Mouse (Mus musculus) spleen, adult 2 months (tissue): ENCODE measurements around the gene Iqcf6. TPM values are rescaled to one million over a fixed set of nuclear protein-coding genes. Genes with fewer than 3 reads are reported as not detected.

Experiments
- DNase-seq, 2 experiments: peaks; one replicate each; pipeline versions ENCODE4 v3.0.0 to v3.0.0-alpha.2; 2012 to 2021; ENCODE audit warnings: low spot score in 2 of 2, low read depth in 1 of 2
- H3K27ac ChIP-seq: fragments of 200-500 bp; 2 replicates; pipeline ENCODE4 v1.5.1; 2012; ENCODE audit warnings: low read length, inconsistent platforms; ENCODE audit not compliant: insufficient read depth
- H3K27me3 ChIP-seq: fragments of 200-500 bp; 2 replicates; pipeline ENCODE4 v1.6.1; 2012; ENCODE audit warnings: mild to moderate bottlenecking, moderate library complexity, low read length, inconsistent platforms; ENCODE audit not compliant: control insufficient read depth, insufficient read depth
- H3K36me3 ChIP-seq: fragments of 200-500 bp; 2 replicates; pipeline ENCODE4 v1.6.1; 2012; ENCODE audit warnings: mild to moderate bottlenecking, low read length, inconsistent platforms; ENCODE audit not compliant: control insufficient read depth, insufficient read depth
- H3K4me1 ChIP-seq: fragments of 200-500 bp; 2 replicates; pipeline ENCODE4 v1.6.1; 2011; ENCODE audit warnings: inconsistent platforms; ENCODE audit not compliant: control insufficient read depth, insufficient read depth, insufficient read length
- H3K4me3 ChIP-seq: fragments of 200-500 bp; 2 replicates; pipeline ENCODE4 v1.5.1; 2011; ENCODE audit warnings: mild to moderate bottlenecking, inconsistent platforms; ENCODE audit not compliant: insufficient read depth, insufficient read length; ENCODE audit errors: extremely low read depth
- CTCF ChIP-seq: fragments of 200-500 bp; IDR thresholded peaks from 2 replicates; pipeline ENCODE4 v1.5.1; 2011; ENCODE audit warnings: mild to moderate bottlenecking, inconsistent platforms; ENCODE audit not compliant: insufficient read depth, insufficient read length, insufficient replicate concordance; ENCODE audit errors: extremely low read depth
- POLR2A ChIP-seq: fragments of 200-500 bp; IDR thresholded peaks from 2 replicates; pipeline ENCODE4 v1.6.1; 2011; ENCODE audit warnings: low read depth, low read length, inconsistent platforms
- WGBS: fragments of 180-500 bp; shearing (Covaris S2); methylation state at CpG from one replicate; pipeline ENCODE4 v1.1.7; 2018; 5-methylcytosine and 5-hydroxymethylcytosine counted together
- polyA plus RNA-seq: library from polyadenylated mRNA; depleted of rRNA; stranded (reverse); fragments of >200 nt; gene quantifications from 2 replicates; pipeline ENCODE4 v1.2.3, GENCODE M21; 2012

Gene Iqcf6
- polyA plus RNA-seq, 1 experiment = not detected

DNA sequence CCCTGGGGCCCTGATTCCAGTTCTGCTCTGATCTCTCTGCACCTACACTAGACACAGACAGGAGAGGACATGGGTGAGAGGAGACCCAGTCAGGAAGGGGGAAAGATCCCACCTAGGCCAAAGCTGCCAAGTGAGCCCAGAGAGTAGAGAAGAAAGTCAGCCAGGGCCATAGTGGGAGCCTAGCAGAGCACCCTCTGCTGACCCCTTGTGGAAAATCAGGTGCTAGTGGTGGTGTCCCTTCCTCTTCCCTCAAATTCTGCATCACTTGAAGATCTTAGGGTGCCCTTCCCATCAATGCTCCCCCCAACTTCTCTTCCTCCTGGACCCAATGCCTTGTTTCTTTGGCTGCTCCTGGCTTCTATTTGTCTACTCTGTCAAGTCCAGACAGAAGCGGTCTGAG lies 26.3 kb downstream of the Iqcf6 start:
- Histone ChIP-seq H3K4me3 (no peak overlapping the region), H3K27me3 (peaks cover 3% of the 10 kb centered on the region), H3K27ac (no peak overlapping the region), H3K4me1 (no peaks in the 10 kb centered on the region), H3K36me3 (no peaks in the 10 kb centered on the region)
- TF ChIP-seq CTCF (no peak), POLR2A (no peak)
- no peak for DNase-seq
- WGBS = 54% methylated on average over 1 of the region's 1 CpGs

DNA sequence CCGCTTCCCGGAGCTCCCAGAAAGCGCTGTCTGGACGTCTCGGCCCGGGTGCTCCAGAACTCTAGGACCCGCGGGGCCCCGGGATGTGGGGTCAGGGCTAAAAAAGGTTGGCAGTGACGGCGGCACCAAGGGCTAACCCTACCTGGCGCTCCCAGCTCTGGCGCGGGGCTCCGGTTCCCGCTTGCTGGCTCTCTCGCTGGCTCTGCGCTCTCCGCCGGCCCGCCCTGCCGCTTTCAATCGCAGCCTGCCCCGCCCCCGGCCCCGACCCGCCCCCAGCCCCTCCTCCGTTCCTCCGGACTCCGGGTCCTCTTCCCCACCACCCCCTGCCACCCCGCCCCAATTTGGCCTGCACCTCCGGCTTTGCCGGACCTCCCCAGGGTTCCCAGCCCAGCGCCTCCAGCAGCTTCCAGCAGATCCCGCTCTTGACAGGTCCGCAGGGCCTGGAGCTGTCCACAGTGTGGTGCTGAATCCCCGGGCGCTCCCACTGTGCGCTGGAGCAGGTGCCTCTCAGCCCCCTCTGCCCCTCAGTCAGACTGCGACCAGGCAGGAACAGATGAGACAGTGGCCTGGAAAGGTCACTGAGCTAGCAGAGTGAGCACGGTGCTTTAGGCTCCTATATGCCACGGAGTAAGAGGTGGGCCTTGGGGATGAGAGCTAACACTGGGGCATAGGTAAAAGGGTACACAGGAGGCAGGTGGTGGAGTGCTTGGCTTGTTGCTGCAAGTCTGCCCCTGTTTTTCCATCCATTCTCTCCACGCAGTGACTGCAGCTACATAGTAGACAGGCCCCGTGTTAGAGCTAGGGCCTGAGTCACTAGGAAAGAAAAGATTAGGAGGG lies 29.7 kb downstream of the Iqcf6 start, which contains the start of gene Grm2:
Gene Grm2, minus strand, starts transcription at position 199 of the 837 bp plus-strand sequence.
- TF ChIP-seq POLR2A (no peak), CTCF (no peak)
- no peak within 1 kb of the TSS for H3K4me3 ChIP-seq
- H3K4me1 ChIP-seq = no peaks in the 10 kb centered on the region
- H3K36me3 ChIP-seq = peaks cover 8% of the 10 kb centered on the region
- WGBS = 5% methylated on average over 43 of the region's 44 CpGs
- DNase-seq = no peak
- no peak within 1 kb of the TSS for H3K27ac ChIP-seq
- peaks cover 3% of the 10 kb centered on the region for H3K27me3 ChIP-seq

DNA sequence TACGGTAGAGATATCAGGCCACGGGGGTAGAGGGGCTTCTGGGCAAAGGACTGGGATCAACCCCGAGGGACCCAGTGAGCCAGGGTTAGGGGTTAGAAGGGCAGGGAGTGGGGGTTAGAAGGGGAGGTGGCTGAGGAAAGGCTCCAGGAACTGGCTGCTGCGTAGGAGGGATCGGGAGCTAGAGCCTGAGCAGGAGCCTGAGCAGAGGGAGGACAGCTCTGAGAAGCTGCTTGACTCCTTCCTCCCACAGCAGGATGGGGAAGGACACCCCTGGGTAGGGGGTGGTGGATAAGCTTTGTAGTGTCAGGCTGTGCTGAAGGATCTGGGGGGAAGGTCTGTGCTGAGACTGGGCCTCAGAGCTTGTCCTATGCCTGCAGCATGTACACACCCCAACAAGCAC lies 30.4 kb downstream of the Iqcf6 start:
- no peaks in the 10 kb centered on the region for H3K4me1 ChIP-seq
- WGBS = 70% methylated on average over 5 of the region's 5 CpGs
- TF ChIP-seq POLR2A = no peak
- H3K36me3 ChIP-seq = peaks cover 12% of the 10 kb centered on the region
- no peak for DNase-seq
- H3K27ac ChIP-seq = no peak overlapping the region
- no peak overlapping the region for H3K4me3 ChIP-seq
- peaks cover 3% of the 10 kb centered on the region for H3K27me3 ChIP-seq

DNA sequence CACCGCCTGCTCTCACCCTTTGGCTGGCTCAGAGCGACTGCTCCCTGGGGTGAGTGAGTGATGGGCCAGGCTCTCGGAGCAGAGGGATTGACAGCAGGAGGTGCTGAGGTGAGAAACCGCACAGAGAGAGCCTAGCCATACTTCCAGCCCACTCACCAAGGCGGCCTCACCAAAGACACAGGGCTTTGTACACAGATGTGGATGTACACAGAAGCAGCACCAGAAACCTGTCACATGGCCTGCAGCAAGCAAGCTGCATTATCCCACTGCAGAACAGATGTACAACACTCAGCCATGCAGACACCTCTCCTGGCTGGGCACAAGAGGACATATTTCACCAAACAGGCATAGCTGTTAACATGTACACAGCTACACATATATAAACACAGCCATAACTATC lies 31.2 kb downstream of the Iqcf6 start:
- Histone ChIP-seq H3K27me3 (peaks cover 3% of the 10 kb centered on the region), H3K27ac (no peak overlapping the region), H3K4me1 (no peaks in the 10 kb centered on the region), H3K36me3 (peaks cover 17% of the 10 kb centered on the region), H3K4me3 (no peak overlapping the region)
- DNase-seq = no peak
- TF ChIP-seq POLR2A = no peak
- TF ChIP-seq CTCF = no peak
- WGBS = 83% methylated on average over 5 of the region's 5 CpGs

DNA sequence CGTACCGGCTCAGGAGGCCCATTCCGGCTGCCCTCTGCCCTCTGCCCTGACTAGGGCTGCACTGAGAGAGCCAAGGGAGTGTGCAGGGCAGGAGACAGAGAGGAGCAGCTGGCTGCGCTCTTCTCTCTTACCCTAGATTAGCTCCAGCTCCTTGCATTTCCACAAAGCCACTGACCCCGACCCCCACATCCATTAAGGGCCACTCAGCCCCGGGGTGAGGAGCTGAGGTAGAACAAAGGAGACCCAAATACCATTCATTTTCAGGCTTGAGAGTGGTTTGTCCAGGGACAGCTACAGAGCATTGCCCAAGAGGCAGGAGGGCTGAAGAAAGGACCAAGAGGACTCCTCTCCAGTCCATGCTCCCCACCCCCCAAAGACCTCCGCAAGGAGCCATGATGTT lies 33.1 kb downstream of the Iqcf6 start:
- Histone ChIP-seq H3K4me1 (no peaks in the 10 kb centered on the region), H3K36me3 (peaks cover 19% of the 10 kb centered on the region), H3K27ac (no peak overlapping the region), H3K4me3 (no peak overlapping the region), H3K27me3 (peaks cover 3% of the 10 kb centered on the region)
- WGBS = 90% methylated on average over 7 of the region's 7 CpGs
- no peak for DNase-seq
- TF ChIP-seq CTCF = no peak
- TF ChIP-seq POLR2A = no peak

DNA sequence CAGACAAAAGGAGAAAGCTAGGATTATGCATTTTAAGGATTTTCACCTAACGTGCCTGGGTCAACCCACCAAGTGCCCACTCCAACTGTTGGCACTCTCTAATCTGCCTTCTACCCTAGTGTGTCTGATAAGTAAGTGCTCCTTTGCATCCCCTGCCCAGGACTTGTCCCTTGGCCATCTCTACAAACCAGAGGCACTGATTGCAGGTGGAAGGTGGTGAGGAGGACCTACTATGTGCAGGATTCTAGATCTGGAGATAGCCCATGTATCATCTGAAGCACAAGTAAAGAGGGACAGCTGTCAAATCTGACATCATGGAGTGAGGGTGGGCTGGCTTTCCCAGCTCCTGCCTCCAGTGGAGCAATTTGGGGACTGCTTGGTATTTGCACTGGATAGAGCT lies 33.6 kb downstream of the Iqcf6 start:
- H3K4me3 ChIP-seq = no peak overlapping the region
- peaks cover 2% of the 10 kb centered on the region; the same call in 1 of the 2 replicates for H3K27me3 ChIP-seq
- H3K36me3 ChIP-seq = peaks cover 19% of the 10 kb centered on the region
- no peaks in the 10 kb centered on the region for H3K4me1 ChIP-seq
- no peak for DNase-seq
- TF ChIP-seq POLR2A (no peak), CTCF (no peak)
- no peak overlapping the region for H3K27ac ChIP-seq
- 95% methylated on average over 1 of the region's 1 CpGs for WGBS

DNA sequence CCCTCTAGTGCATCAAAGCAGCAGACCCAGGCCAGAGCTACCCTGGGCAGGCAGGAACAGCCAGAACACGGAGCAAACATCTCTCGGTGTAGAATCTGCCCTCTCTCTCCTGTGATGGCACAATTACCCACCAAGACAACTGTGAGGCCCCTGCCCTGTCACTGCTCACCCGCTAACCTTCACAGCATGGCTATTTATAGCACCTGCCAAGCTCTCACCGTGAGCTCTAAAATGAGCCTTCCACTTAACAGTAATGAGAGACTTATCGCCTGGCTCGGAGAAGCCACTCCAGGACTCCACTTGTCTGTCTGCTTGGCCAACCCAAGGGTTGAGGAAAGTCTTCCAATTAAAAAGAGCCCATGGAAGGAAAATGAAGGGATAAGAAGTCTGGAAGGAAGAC lies 36.8 kb downstream of the Iqcf6 start:
- no peak overlapping the region for H3K27ac ChIP-seq
- no peaks in the 10 kb centered on the region for H3K4me1 ChIP-seq
- H3K36me3 ChIP-seq = peaks cover 25% of the 10 kb centered on the region
- H3K4me3 ChIP-seq = no peak overlapping the region
- no peak for DNase-seq
- WGBS = 89% methylated on average over 6 of the region's 6 CpGs
- no peaks in the 10 kb centered on the region for H3K27me3 ChIP-seq
- no peak for TF ChIP-seq CTCF
- TF ChIP-seq POLR2A = no peak
